In genomic region chr5:115465642-115466420, GRCm38 (mm10) we compare ENCODE assay signal across 14 mouse cellular contexts. TPM values are rescaled to one million over a fixed set of nuclear protein-coding genes. Genes with fewer than 3 reads are reported as not detected.
DNase-seq lines count a peak whose midpoint lies in the region; ATAC-seq and TF ChIP-seq lines count a peak whose summit lies in the region.
"Had no signal": no experiment of that assay in that cellular context is flagged by ENCODE, and none has a peak within 500 bp of the region (broad histone marks: within the 10 kb centered on the region; RNA-seq: fewer than 3 reads in every experiment).

Gene Pla2g1b, plus strand, starts transcription at chr5:115466262.

- no peak for ATAC-seq in CD4-positive, CD25-positive, alpha-beta regulatory T cell, adult 4 months
- ATAC-seq in intestine, embryonic 15.5 days = peak; percentile 88
- 0 out of 2 replicates have a peak, but pooled peaks have one; percentile 56 for ATAC-seq in stomach, embryonic 15.5 days (ENCODE audit: insufficient read depth, low FRiP score, low read depth)
- ATAC-seq in forebrain, embryonic 12.5 days (ENCODE audit: low FRiP score) = no peak

- H3K4me2 ChIP-seq in intestine, embryonic 15.5 days (replicated peaks) = 0 out of 2 replicates have a peak within 1 kb of the TSS, but pooled peaks have one; percentile 22
- H3K4me2 ChIP-seq in stomach, embryonic 15.5 days = no peak within 1 kb of the TSS
- H3K4me2 ChIP-seq in forebrain, embryonic 12.5 days = no peak within 1 kb of the TSS
- H3K4me2 ChIP-seq: midbrain, embryonic 12.5 days; neural tube, embryonic 15.5 days had no signal

- no peak for TF ChIP-seq POLR2A in lung, adult 2 months (IDR thresholded peaks at IDR 0.05; ENCODE audit: borderline replicate concordance, extremely low read depth, low read depth, low read length)

- 34% methylated on average over 9 of the region's 9 CpGs for WGBS in lung, adult 2 months
- WGBS in intestine, embryonic 15.5 days = 30% methylated on average over 9 of the region's 9 CpGs
- WGBS in stomach, embryonic 15.5 days = 33% methylated on average over 9 of the region's 9 CpGs
- 52% methylated on average over 9 of the region's 9 CpGs for WGBS in forebrain, embryonic 12.5 days

- no peak within 1 kb of the TSS for H3K27ac ChIP-seq in intestine, embryonic 15.5 days
- H3K27ac ChIP-seq in stomach, embryonic 15.5 days = no peak within 1 kb of the TSS
- no peak within 1 kb of the TSS for H3K27ac ChIP-seq in forebrain, embryonic 12.5 days
- H3K27ac ChIP-seq: midbrain, embryonic 12.5 days; neural tube, embryonic 15.5 days had no signal

- no peak for TF ChIP-seq CTCF in lung, adult 2 months (IDR thresholded peaks at IDR 0.05; ENCODE audit: insufficient read depth, low read length)

- H3K9ac ChIP-seq in intestine, embryonic 15.5 days = no peak within 1 kb of the TSS
- H3K9ac ChIP-seq in stomach, embryonic 15.5 days = no peak within 1 kb of the TSS
- H3K9ac ChIP-seq in forebrain, embryonic 12.5 days = no peak within 1 kb of the TSS
- H3K9ac ChIP-seq: midbrain, embryonic 12.5 days; neural tube, embryonic 15.5 days had no signal

- peak; percentile 54 for DNase-seq in CD4-positive, CD25-positive, alpha-beta regulatory T cell, adult 2 months (ENCODE audit: low read depth, low spot score)
- peak; percentile 32 for DNase-seq in lung, adult 2 months
- no peak for DNase-seq in lung, postnatal 14 days
- DNase-seq in ovary, postnatal 10 days (ENCODE audit: low spot score) = no peak
- DNase-seq: cerebellum, adult 11-12 months; kidney, adult 18-20 months had no signal

- no peaks in the 10 kb centered on the region for H3K27me3 ChIP-seq in intestine, embryonic 15.5 days (replicated peaks)
- H3K27me3 ChIP-seq in stomach, embryonic 15.5 days (replicated peaks) = no peaks in the 10 kb centered on the region
- H3K27me3 ChIP-seq in forebrain, embryonic 12.5 days = no peaks in the 10 kb centered on the region
- H3K27me3 ChIP-seq: midbrain, embryonic 12.5 days; neural tube, embryonic 15.5 days had no signal

- no peak within 1 kb of the TSS for H3K4me3 ChIP-seq in lung, adult 2 months (replicated peaks; ENCODE audit: extremely low read depth, low read depth, low read length)
- no peak within 1 kb of the TSS for H3K4me3 ChIP-seq in intestine, embryonic 15.5 days (replicated peaks)
- H3K4me3 ChIP-seq in stomach, embryonic 15.5 days (replicated peaks) = no peak within 1 kb of the TSS
- H3K4me3 ChIP-seq in forebrain, embryonic 12.5 days (replicated peaks) = no peak within 1 kb of the TSS
- H3K4me3 ChIP-seq: midbrain, embryonic 12.5 days; neural tube, embryonic 15.5 days had no signal

- no peaks in the 10 kb centered on the region for H3K4me1 ChIP-seq in lung, adult 2 months (ENCODE audit: control insufficient read depth, insufficient read depth, low read length)
- peaks cover 3% of the 10 kb centered on the region; the same call in 1 of the 2 replicates for H3K4me1 ChIP-seq in intestine, embryonic 15.5 days (replicated peaks)
- H3K4me1 ChIP-seq in stomach, embryonic 15.5 days = no peaks in the 10 kb centered on the region
- H3K4me1 ChIP-seq in forebrain, embryonic 12.5 days = peaks cover 3% of the 10 kb centered on the region

- H3K36me3 ChIP-seq in intestine, embryonic 15.5 days = no peaks in the 10 kb centered on the region
- no peaks in the 10 kb centered on the region for H3K36me3 ChIP-seq in stomach, embryonic 15.5 days
- H3K36me3 ChIP-seq in forebrain, embryonic 12.5 days (replicated peaks) = no peaks in the 10 kb centered on the region
- H3K36me3 ChIP-seq: midbrain, embryonic 12.5 days; neural tube, embryonic 15.5 days had no signal

- H3K9me3 ChIP-seq in intestine, embryonic 15.5 days = no peaks in the 10 kb centered on the region
- H3K9me3 ChIP-seq in stomach, embryonic 15.5 days = no peaks in the 10 kb centered on the region
- no peaks in the 10 kb centered on the region for H3K9me3 ChIP-seq in forebrain, embryonic 12.5 days
- H3K9me3 ChIP-seq: midbrain, embryonic 12.5 days; neural tube, embryonic 15.5 days had no signal

RNA-seq across cellular contexts. Expression of gene Pla2g1b, which starts in this region (rescaled TPM):
- polyA plus RNA-seq in CD4-positive, CD25-positive, alpha-beta regulatory T cell, adult 4 months (2017; shearing (Covaris generic)) = not detected
- polyA plus RNA-seq in lung, adult 2 months (2012; rRNA removed) = 38.0 and 46.8 TPM in 2 replicates
- 2.1 and 2.9 TPM in 2 replicates for polyA plus RNA-seq in intestine, embryonic 15.5 days (2015; fragmentation: Nextera tagmentation; extraction: Ambion mirVana)
- 12.0 and 15.4 TPM in 2 replicates for polyA plus RNA-seq in stomach, embryonic 15.5 days (2015; fragmentation: Nextera tagmentation; extraction: Ambion mirVana)
- polyA plus RNA-seq in forebrain, embryonic 12.5 days (2016; fragmentation: Nextera tagmentation; extraction: Ambion mirVana) = not detected in 2 replicates
- polyA plus RNA-seq: heart, postnatal 0 days; limb, embryonic 14.5 days; midbrain, embryonic 12.5 days had no signal

Comparison
In these comparisons a context has a peak if more than half of its experiments do, and no peak if none do; other contexts are left out.
1. DNase-seq: peak in CD4-positive, CD25-positive, alpha-beta regulatory T cell, adult 2 months (single experiment) and lung, adult 2 months (single experiment); none in lung, postnatal 14 days (single experiment) and ovary, postnatal 10 days (single experiment).
2. ATAC-seq: peak in intestine, embryonic 15.5 days (single experiment) and stomach, embryonic 15.5 days (single experiment); none in CD4-positive, CD25-positive, alpha-beta regulatory T cell, adult 4 months (single experiment) and forebrain, embryonic 12.5 days (single experiment).